Comparison of ENCODE assay signal across 31 mouse cellular contexts in genomic region chr7:84590622-84591021, GRCm38 (mm10). TPM values are rescaled to one million over a fixed set of nuclear protein-coding genes. Genes with fewer than 3 reads are reported as not detected.
"Had no signal": no experiment of that assay in that cellular context is flagged by ENCODE, and none has a peak within 500 bp of the region (broad histone marks: within the 10 kb centered on the region; RNA-seq: fewer than 3 reads in every experiment).

No protein-coding gene starts in this region.

- DNase-seq: left cerebral cortex, postnatal 4 days; liver; liver, embryonic 13.5 days; liver, postnatal 0 days; lung, adult 18-20 months; lung, adult 2 months; lung, embryonic 14.5 days; lung, postnatal 10 days; lung, postnatal 14 days; lung, postnatal 36 days; lung, postnatal 4 days; midbrain, embryonic 14.5 days had no signal

- H3K27ac ChIP-seq: limb, embryonic 10.5 days; limb, embryonic 12.5 days; limb, embryonic 13.5 days; limb, embryonic 15.5 days; liver, embryonic 12.5 days; liver, embryonic 13.5 days; liver, embryonic 14.5 days; liver, embryonic 15.5 days; lung, embryonic 15.5 days; macrophage; midbrain, embryonic 10.5 days; midbrain, embryonic 12.5 days; midbrain, embryonic 13.5 days; midbrain, embryonic 15.5 days; neural tube, embryonic 12.5 days had no signal

- H3K9ac ChIP-seq: limb, embryonic 12.5 days; limb, embryonic 13.5 days; limb, embryonic 15.5 days; liver, embryonic 12.5 days; liver, embryonic 13.5 days; liver, embryonic 14.5 days; liver, embryonic 15.5 days; liver, postnatal 0 days; lung, embryonic 14.5 days; lung, embryonic 15.5 days; midbrain, embryonic 12.5 days; midbrain, embryonic 13.5 days; midbrain, embryonic 15.5 days; neural tube, embryonic 12.5 days had no signal

- H3K9me3 ChIP-seq: limb, embryonic 10.5 days; limb, embryonic 12.5 days; limb, embryonic 13.5 days; limb, embryonic 15.5 days; liver, embryonic 12.5 days; liver, embryonic 13.5 days; liver, embryonic 15.5 days; lung, embryonic 15.5 days; megakaryocyte, embryonic 14.5 days; midbrain, embryonic 10.5 days; midbrain, embryonic 12.5 days; midbrain, embryonic 13.5 days; midbrain, embryonic 15.5 days; neural tube, embryonic 12.5 days had no signal

- H3K4me3 ChIP-seq: limb, embryonic 10.5 days; limb, embryonic 12.5 days; limb, embryonic 13.5 days; limb, embryonic 15.5 days; liver, embryonic 12.5 days; liver, embryonic 13.5 days; liver, embryonic 15.5 days; lung, embryonic 15.5 days; megakaryocyte, embryonic 14.5 days; midbrain, embryonic 10.5 days; midbrain, embryonic 12.5 days; midbrain, embryonic 13.5 days; midbrain, embryonic 15.5 days; myocyte; neural tube, embryonic 12.5 days had no signal

- H3K36me3 ChIP-seq: limb, embryonic 10.5 days; limb, embryonic 12.5 days; limb, embryonic 13.5 days; limb, embryonic 15.5 days; liver, embryonic 12.5 days; liver, embryonic 13.5 days; lung, embryonic 15.5 days; midbrain, embryonic 10.5 days; midbrain, embryonic 12.5 days; midbrain, embryonic 13.5 days; midbrain, embryonic 15.5 days; neural tube, embryonic 12.5 days had no signal

- H3K4me2 ChIP-seq: limb, embryonic 12.5 days; limb, embryonic 13.5 days; limb, embryonic 15.5 days; liver, embryonic 11.5 days; liver, embryonic 12.5 days; liver, embryonic 13.5 days; liver, embryonic 15.5 days; lung, embryonic 14.5 days; lung, embryonic 15.5 days; midbrain, embryonic 11.5 days; midbrain, embryonic 12.5 days; midbrain, embryonic 13.5 days; midbrain, embryonic 15.5 days; neural tube, embryonic 12.5 days had no signal

- H3K27me3 ChIP-seq: limb, embryonic 12.5 days; limb, embryonic 13.5 days; limb, embryonic 15.5 days; liver, embryonic 13.5 days; liver, embryonic 15.5 days; lung, embryonic 15.5 days; midbrain, embryonic 12.5 days; midbrain, embryonic 13.5 days; midbrain, embryonic 15.5 days; neural tube, embryonic 12.5 days had no signal

- H3K4me1 ChIP-seq: limb, embryonic 10.5 days; limb, embryonic 12.5 days; limb, embryonic 13.5 days; lung, embryonic 15.5 days; midbrain, embryonic 15.5 days; neural tube, embryonic 12.5 days had no signal

RNA-seq across cellular contexts. Expression of gene Fah, which starts 15.9 kb away (rescaled TPM):
- total RNA-seq: megakaryocyte, adult 5-6 weeks had no signal
